ENCODE assay signal across 28 mouse cellular contexts in genomic region chr17:34549843-34550242, GRCm38 (mm10). TPM values are rescaled to one million over a fixed set of nuclear protein-coding genes. Genes with fewer than 3 reads are reported as not detected.
DNase-seq lines count a peak whose midpoint lies in the region; ATAC-seq and TF ChIP-seq lines count a peak whose summit lies in the region.
"Had no signal": no experiment of that assay in that cellular context is flagged by ENCODE, and none has a peak within 500 bp of the region (broad histone marks: within the 10 kb centered on the region; RNA-seq: fewer than 3 reads in every experiment).

No protein-coding gene starts in this region.

- H3K36me3 ChIP-seq in intestine, embryonic 16.5 days (ENCODE audit: control insufficient read depth, insufficient read depth, low read length) = no peaks in the 10 kb centered on the region
- H3K36me3 ChIP-seq in intestine, embryonic 15.5 days = no peaks in the 10 kb centered on the region
- no peaks in the 10 kb centered on the region for H3K36me3 ChIP-seq in intestine, postnatal 0 days (ENCODE audit: control insufficient read depth, insufficient read depth)
- H3K36me3 ChIP-seq in small intestine, adult 2 months (ENCODE audit: control insufficient read depth, insufficient read depth, low read length) = 0 out of 2 replicates have a peak, but pooled peaks cover 3% of the 10 kb centered on the region

- no peak overlapping the region for H3K4me3 ChIP-seq in intestine, embryonic 16.5 days (ENCODE audit: low read length)
- no peak overlapping the region for H3K4me3 ChIP-seq in intestine, embryonic 15.5 days (replicated peaks)
- H3K4me3 ChIP-seq in intestine, postnatal 0 days (ENCODE audit: low read depth, low read length) = no peak overlapping the region
- no peak overlapping the region for H3K4me3 ChIP-seq in small intestine, adult 2 months (ENCODE audit: low read depth, low read length)

- no peak overlapping the region for H3K4me2 ChIP-seq in intestine, embryonic 16.5 days (ENCODE audit: low read depth, low read length)
- no peak overlapping the region for H3K4me2 ChIP-seq in intestine, embryonic 15.5 days (replicated peaks)
- no peak overlapping the region for H3K4me2 ChIP-seq in intestine, postnatal 0 days (replicated peaks; ENCODE audit: low read depth)

- H3K4me1 ChIP-seq in intestine, embryonic 16.5 days (ENCODE audit: control insufficient read depth, insufficient read depth, low read length) = no peaks in the 10 kb centered on the region
- H3K4me1 ChIP-seq in intestine, embryonic 15.5 days (replicated peaks) = no peaks in the 10 kb centered on the region
- no peaks in the 10 kb centered on the region; the same call in 1 of the 2 replicates for H3K4me1 ChIP-seq in intestine, postnatal 0 days (replicated peaks; ENCODE audit: control insufficient read depth, insufficient read depth, low read length)
- H3K4me1 ChIP-seq in small intestine, adult 2 months (ENCODE audit: control insufficient read depth, insufficient read depth, insufficient read length, low read length) = peaks cover 3% of the 10 kb centered on the region; the same call in 1 of the 2 replicates

- H3K9ac ChIP-seq in intestine, embryonic 16.5 days (ENCODE audit: low read depth, low read length) = no peak overlapping the region
- H3K9ac ChIP-seq in intestine, embryonic 15.5 days = no peak overlapping the region
- H3K9ac ChIP-seq in intestine, postnatal 0 days (ENCODE audit: low read depth, low read length) = no peak overlapping the region

- DNase-seq in heart, adult 11 months = peak; percentile 45
- DNase-seq in heart, postnatal 10 days = no peak
- no peak for DNase-seq in lung, adult 18-20 months
- DNase-seq in left cerebral cortex, adult 11 months (ENCODE audit: low spot score) = no peak
- DNase-seq: adrenal gland, adult 2 months; adrenal gland, adult 8-10 months; adrenal gland, postnatal 10 days; adrenal gland, postnatal 14 days; adrenal gland, postnatal 25 days; adrenal gland, postnatal 36 days; B cell, adult 2 months; cerebellum, adult 11 months; cerebellum, adult 11-12 months had no signal

- intact Hi-C loops in heart, postnatal 10 days (cut with DNase I) = loop anchor here (10.0 kb wide), 1 partner anchor 405 kb away; the partner anchor contains the start of gene H2-DMb2

- no peak for TF ChIP-seq CTCF in intestine, postnatal 0 days (IDR thresholded peaks at IDR 0.05; ENCODE audit: low read depth)
- no peak for TF ChIP-seq CTCF in small intestine, adult 2 months (IDR thresholded peaks at IDR 0.05; ENCODE audit: extremely low read depth, insufficient read length, insufficient replicate concordance, low read depth, low read length)

- ATAC-seq in intestine, embryonic 16.5 days = peak; percentile 61; the same call in 1 of the 2 replicates
- ATAC-seq in intestine, embryonic 15.5 days = no peak
- peak; percentile 74 for ATAC-seq in intestine, postnatal 0 days
- ATAC-seq: activated CD4-positive, CD25-positive, alpha-beta regulatory T cell, adult 4 months; CD4-positive, CD25-positive, alpha-beta regulatory T cell, adult 4 months; Patski had no signal

- no peak for TF ChIP-seq POLR2A in small intestine, adult 2 months (IDR thresholded peaks at IDR 0.05; ENCODE audit: low read depth, low read length)

- WGBS in intestine, embryonic 16.5 days = 61% methylated on average over 2 of the region's 2 CpGs
- 68% methylated on average over 2 of the region's 2 CpGs for WGBS in intestine, embryonic 15.5 days
- WGBS in intestine, postnatal 0 days = 48% methylated on average over 2 of the region's 2 CpGs
- 31% methylated on average over 2 of the region's 2 CpGs for WGBS in small intestine, adult 2 months

- no peak overlapping the region for H3K27ac ChIP-seq in intestine, embryonic 16.5 days (ENCODE audit: low read length)
- no peak overlapping the region for H3K27ac ChIP-seq in intestine, embryonic 15.5 days
- no peak overlapping the region for H3K27ac ChIP-seq in intestine, postnatal 0 days (ENCODE audit: low read depth, low read length)
- H3K27ac ChIP-seq in small intestine, adult 2 months (ENCODE audit: insufficient read depth, low read depth, low read length) = peak overlapping the region; percentile 40

- no peaks in the 10 kb centered on the region for H3K27me3 ChIP-seq in intestine, embryonic 16.5 days (replicated peaks; ENCODE audit: control insufficient read depth, insufficient read depth, low read length)
- no peaks in the 10 kb centered on the region for H3K27me3 ChIP-seq in intestine, embryonic 15.5 days (replicated peaks)
- no peaks in the 10 kb centered on the region for H3K27me3 ChIP-seq in intestine, postnatal 0 days (replicated peaks; ENCODE audit: control insufficient read depth, insufficient read depth, low read length)
- no peaks in the 10 kb centered on the region for H3K27me3 ChIP-seq in small intestine, adult 2 months (ENCODE audit: control insufficient read depth, insufficient read depth, low read length)
- H3K27me3 ChIP-seq: CH12.LX had no signal

- no peaks in the 10 kb centered on the region for H3K9me3 ChIP-seq in intestine, embryonic 16.5 days (ENCODE audit: control insufficient read depth, low read length)
- no peaks in the 10 kb centered on the region for H3K9me3 ChIP-seq in intestine, embryonic 15.5 days
- H3K9me3 ChIP-seq in intestine, postnatal 0 days (ENCODE audit: control insufficient read depth) = no peaks in the 10 kb centered on the region
- H3K9me3 ChIP-seq: G1E had no signal

RNA-seq across cellular contexts. Expression of gene Notch4, which starts 14.2 kb away (rescaled TPM):
- 10 to 100 TPM; 41.8 to 56.5 TPM for total RNA-seq in heart, postnatal 10 days (2021)
- polyA plus RNA-seq in intestine, embryonic 16.5 days (2015; fragmentation: Nextera tagmentation; extraction: Ambion mirVana) = 2.5 and 3.8 TPM in 2 replicates
- polyA plus RNA-seq in intestine, embryonic 15.5 days (2015; fragmentation: Nextera tagmentation; extraction: Ambion mirVana) = 2.9 and 5.8 TPM in 2 replicates
- 1.4 and 3.2 TPM in 2 replicates for polyA plus RNA-seq in intestine, postnatal 0 days (2015; fragmentation: Nextera tagmentation; extraction: Ambion mirVana)
- polyA plus RNA-seq in small intestine, adult 2 months (2012; rRNA removed) = 12.1 and 16.7 TPM in 2 replicates

RNA-seq across cellular contexts. Expression of gene Btnl6, which starts 32.7 kb away (rescaled TPM):
- not detected for total RNA-seq in heart, postnatal 10 days (2021)
- polyA plus RNA-seq in intestine, embryonic 16.5 days (2015; fragmentation: Nextera tagmentation; extraction: Ambion mirVana) = 30.9 and 41.7 TPM in 2 replicates
- polyA plus RNA-seq in intestine, embryonic 15.5 days (2015; fragmentation: Nextera tagmentation; extraction: Ambion mirVana) = 13.1 and 15.2 TPM in 2 replicates
- 85.8 and 97.6 TPM in 2 replicates for polyA plus RNA-seq in intestine, postnatal 0 days (2015; fragmentation: Nextera tagmentation; extraction: Ambion mirVana)
- 33.4 and 104 TPM in 2 replicates for polyA plus RNA-seq in small intestine, adult 2 months (2012; rRNA removed)
- total RNA-seq: adrenal gland, adult 18-20 months; adrenal gland, adult 2 months; adrenal gland, adult 8-10 months; adrenal gland, postnatal 10 days; adrenal gland, postnatal 14 days; adrenal gland, postnatal 25 days; adrenal gland, postnatal 36 days; adrenal gland, postnatal 4 days; CH12.LX; ES-E14; MEL had no signal
- polyA plus RNA-seq: activated CD4-positive, CD25-positive, alpha-beta regulatory T cell, adult 4 months; adrenal gland, adult 2 months; brain, embryonic 14.5 days; C2C12; G1E; Patski had no signal

RNA-seq across cellular contexts. Expression of gene Gpsm3, which starts 39.8 kb away (rescaled TPM):
- total RNA-seq in heart, postnatal 10 days (2021) = 1 to 10 TPM; 5.1 to 5.6 TPM
- 12.0 and 12.5 TPM in 2 replicates for polyA plus RNA-seq in intestine, embryonic 16.5 days (2015; fragmentation: Nextera tagmentation; extraction: Ambion mirVana)
- 10.1 TPM in 2 replicates for polyA plus RNA-seq in intestine, embryonic 15.5 days (2015; fragmentation: Nextera tagmentation; extraction: Ambion mirVana)
- polyA plus RNA-seq in intestine, postnatal 0 days (2015; fragmentation: Nextera tagmentation; extraction: Ambion mirVana) = 8.6 and 10.6 TPM in 2 replicates
- polyA plus RNA-seq in small intestine, adult 2 months (2012; rRNA removed) = 3.5 and 8.1 TPM in 2 replicates

RNA-seq across cellular contexts. Expression of gene Pbx2, which starts 41.2 kb away (rescaled TPM):
- total RNA-seq in heart, postnatal 10 days (2021) = 10 to 100 TPM; 26.1 to 30.4 TPM
- 5.6 and 6.9 TPM in 2 replicates for polyA plus RNA-seq in intestine, embryonic 16.5 days (2015; fragmentation: Nextera tagmentation; extraction: Ambion mirVana)
- 8.0 and 8.8 TPM in 2 replicates for polyA plus RNA-seq in intestine, embryonic 15.5 days (2015; fragmentation: Nextera tagmentation; extraction: Ambion mirVana)
- polyA plus RNA-seq in intestine, postnatal 0 days (2015; fragmentation: Nextera tagmentation; extraction: Ambion mirVana) = 6.1 and 6.5 TPM in 2 replicates
- polyA plus RNA-seq in small intestine, adult 2 months (2012; rRNA removed) = 16.1 and 32.2 TPM in 2 replicates

RNA-seq across cellular contexts. Expression of gene Ager, which starts 47.8 kb away (rescaled TPM):
- 1 to 10 TPM; 1.1 to 1.6 TPM for total RNA-seq in heart, postnatal 10 days (2021)
- polyA plus RNA-seq in intestine, embryonic 16.5 days (2015; fragmentation: Nextera tagmentation; extraction: Ambion mirVana) = 2.3 and 2.4 TPM in 2 replicates
- polyA plus RNA-seq in intestine, embryonic 15.5 days (2015; fragmentation: Nextera tagmentation; extraction: Ambion mirVana) = 2.7 and 3.0 TPM in 2 replicates
- polyA plus RNA-seq in intestine, postnatal 0 days (2015; fragmentation: Nextera tagmentation; extraction: Ambion mirVana) = 1.3 and 1.5 TPM in 2 replicates
- 0.90 and 1.7 TPM in 2 replicates for polyA plus RNA-seq in small intestine, adult 2 months (2012; rRNA removed)
